Mouse (Mus musculus) c-Kit-positive CD71-negative TER-119-negative erythroid progenitor cells, embryonic 14.5 days (primary cell): ENCODE results near the gene Mafg.

Experiments
- DNase-seq: peaks from one replicate; pipeline ENCODE4 v3.0.0-alpha.2; 2013; ENCODE audit warnings: low read depth

Gene Mafg

DNA sequence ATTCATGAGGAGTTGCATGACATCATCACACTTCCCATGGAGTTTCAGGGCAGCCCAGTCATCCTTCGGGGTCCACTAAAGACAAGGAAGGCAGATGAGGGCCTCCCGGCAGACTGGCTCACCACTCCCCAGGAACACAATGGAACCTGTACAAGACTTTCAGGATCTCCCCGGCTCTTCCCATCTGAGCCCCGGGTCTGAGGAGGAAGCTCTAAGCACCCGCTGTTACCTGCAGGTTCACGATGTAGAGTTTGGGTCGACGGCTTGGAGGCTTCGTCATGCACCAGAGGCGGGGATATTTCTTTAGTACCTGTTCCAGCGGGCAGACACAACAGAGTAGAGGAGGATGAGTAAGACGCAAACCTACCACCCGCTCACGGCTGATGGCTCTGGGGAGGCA, 13.2 kb downstream of the Mafg start:
- DNase-seq, result no peak

- no peak for DNase-seq
Measured at GRCm38 (mm10) chr11:120618619-120619535, 14.5 kb downstream of the Mafg start.

GRCm38 (mm10) chr11:120617519-120618112, 15.8 kb downstream of the Mafg start, which contains the start of gene Pcyt2:
Pcyt2 (minus strand) TSS chr11:120617936.
- peak; percentile 92 for DNase-seq

DNA sequence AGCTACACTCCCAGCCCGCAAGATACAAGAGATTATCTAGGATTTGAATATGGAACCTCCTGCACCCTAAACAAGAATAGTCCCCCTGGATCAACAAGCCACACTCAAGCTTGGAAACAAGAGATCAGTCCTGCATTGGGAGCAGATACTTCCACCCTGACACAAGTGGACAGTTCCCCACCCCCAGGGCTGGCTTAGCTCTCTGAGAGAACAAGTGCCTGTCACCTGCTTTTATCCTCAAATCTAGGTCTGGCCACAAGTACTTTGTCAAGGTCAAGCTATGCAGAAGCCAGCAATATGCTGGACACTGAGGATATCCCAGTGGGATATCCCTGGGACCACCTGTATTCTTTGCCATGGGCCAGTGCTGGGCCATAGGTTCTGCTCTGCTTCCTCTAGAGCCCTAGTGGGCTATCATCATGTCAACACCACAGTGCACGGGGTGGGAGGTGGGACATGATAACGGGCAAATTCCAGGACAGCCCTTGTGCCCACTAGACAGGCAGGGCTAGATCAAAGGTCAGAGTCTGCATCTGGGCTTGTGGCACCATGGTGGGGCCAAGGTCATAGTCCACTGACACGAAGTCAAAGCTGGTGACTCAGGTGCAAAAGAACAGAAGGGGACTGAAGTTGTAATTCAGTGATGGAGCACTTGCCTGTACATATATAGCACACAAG, 16.6 kb downstream of the Mafg start:
- DNase-seq, result no peak

- no peak for DNase-seq
Measured at GRCm38 (mm10) chr11:120615606-120616203, 17.7 kb downstream of the Mafg start.

- DNase-seq, result no peak
Measured at GRCm38 (mm10) chr11:120615167-120615566, 18.2 kb downstream of the Mafg start.

- DNase-seq, result no peak
Measured at GRCm38 (mm10) chr11:120613976-120614375, 19.4 kb downstream of the Mafg start.

DNA sequence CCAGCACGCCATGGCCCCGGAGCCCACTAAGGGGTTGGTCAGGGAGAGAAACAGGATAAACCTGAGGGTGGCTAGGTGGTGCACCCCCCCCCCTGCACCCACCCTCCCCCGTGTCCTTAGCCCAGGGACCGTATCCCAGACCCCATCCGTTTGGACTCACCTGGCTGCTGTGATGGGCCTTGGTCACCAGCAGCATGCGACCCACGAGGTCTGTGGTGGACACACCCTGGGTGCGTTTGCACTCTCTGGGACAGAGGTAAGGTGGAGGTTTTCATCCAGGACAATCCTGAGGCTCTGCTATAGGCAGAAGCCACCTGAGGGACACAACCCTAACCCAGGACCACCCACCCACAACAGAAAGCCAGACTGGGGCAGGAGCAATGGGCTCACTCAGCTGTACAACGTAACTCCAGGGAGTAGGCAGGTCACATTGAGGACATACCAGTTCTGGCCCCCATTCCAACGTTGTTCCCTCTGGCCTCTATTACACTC, 19.9 kb downstream of the Mafg start:
- DNase-seq, result no peak

DNA sequence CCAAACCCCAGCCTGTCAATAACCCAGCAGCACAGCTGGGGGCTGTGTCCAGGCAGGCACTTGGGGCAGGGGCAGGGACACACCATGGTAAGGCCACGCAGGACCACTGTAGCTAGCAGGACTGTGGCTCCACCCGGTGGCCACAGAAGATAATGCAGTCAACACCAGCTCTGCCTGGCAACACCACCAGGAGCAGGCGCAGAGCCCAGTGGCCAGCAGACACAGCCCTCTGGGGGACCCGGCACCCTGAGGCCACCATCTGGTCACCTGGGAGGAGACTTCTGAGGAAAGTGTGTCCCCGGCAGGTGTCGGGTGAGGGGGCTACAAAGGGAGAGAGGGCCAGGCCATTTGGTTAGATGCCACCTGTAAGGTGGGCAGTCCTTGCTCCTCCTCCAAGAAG, 20.6 kb downstream of the Mafg start:
- no peak for DNase-seq

- no peak for DNase-seq
Measured at GRCm38 (mm10) chr11:120610477-120611046, 22.8 kb downstream of the Mafg start.

GRCm38 (mm10) chr11:120609250-120609649, 24.1 kb downstream of the Mafg start:
- no peak for DNase-seq

DNA sequence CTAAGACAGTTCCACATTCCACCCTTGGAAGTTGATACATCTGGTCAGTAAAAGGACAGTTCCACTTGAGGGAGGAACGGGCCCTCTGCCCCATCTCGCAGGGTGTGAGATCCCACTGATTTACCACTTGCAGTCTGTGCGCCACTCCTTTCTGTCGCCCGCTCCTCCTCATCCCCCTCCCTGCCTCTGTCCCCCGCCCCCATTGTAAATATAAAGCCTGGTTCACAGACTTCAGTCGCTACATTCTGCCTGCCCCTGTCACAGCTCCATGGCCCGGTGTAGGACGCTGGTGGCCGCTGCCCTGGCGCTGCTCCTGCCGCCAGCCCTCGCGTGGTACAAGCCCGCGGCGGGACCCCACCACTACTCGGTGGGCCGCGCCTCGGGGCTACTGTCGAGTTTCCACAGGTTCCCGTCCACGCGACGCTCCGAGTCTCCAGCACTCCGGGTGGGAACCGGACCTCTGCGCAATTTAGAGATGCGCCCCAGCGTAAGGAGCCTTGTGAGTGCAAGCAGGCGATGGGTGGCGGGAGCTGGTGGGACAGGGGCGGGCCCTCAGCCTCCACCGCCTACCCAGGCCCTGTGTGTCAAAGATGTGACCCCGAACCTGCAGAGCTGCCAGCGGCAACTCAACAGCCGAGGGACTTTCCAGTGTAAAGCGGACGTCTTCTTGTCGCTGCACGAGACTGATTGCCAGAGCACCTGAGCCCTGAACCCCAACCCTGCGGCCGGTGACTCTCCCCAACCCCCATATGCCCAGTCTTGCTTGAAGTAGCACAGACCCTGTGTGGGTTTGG, 25.0 kb downstream of the Mafg start, which contains the start of gene Npb:
Npb (plus strand) TSS at position 237 of the 794 bp plus-strand sequence.
- DNase-seq, result no peak

DNA sequence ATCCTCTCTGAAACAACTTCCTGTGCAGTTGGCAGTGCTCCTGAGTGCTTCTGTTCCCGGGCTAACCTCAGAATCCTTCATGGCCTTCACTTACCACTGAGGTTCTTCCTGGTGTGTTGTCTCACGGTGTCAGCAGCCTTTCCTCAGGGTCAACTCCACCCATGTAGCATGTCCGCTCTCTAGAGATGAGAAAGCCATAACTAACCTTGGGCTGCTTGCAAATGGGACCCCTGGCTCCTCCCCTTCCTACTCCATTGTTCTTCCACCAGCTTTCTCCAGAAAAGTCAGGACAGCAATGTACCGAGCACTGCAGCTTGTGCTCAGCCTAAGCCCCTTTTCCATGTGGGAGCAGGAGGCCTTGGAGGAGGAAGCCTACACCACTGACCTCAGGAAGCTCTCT, 26.6 kb downstream of the Mafg start:
- no peak for DNase-seq

GRCm38 (mm10) chr11:120605667-120606066, 27.7 kb downstream of the Mafg start:
- DNase-seq, result no peak

GRCm38 (mm10) chr11:120603545-120603944, 29.9 kb downstream of the Mafg start:
- no peak for DNase-seq

GRCm38 (mm10) chr11:120600716-120601115, 32.7 kb downstream of the Mafg start:
- no peak for DNase-seq

- no peak for DNase-seq
Measured at GRCm38 (mm10) chr11:120598990-120599549, 34.3 kb downstream of the Mafg start.

GRCm38 (mm10) chr11:120598283-120598989, 35.0 kb downstream of the Mafg start, which contains the start of the genes Alyref and Anapc11:
Alyref (minus strand) TSS chr11:120598365.
Anapc11 (plus strand) TSS chr11:120598421.
- DNase-seq, result peak; percentile 92
